Mouse (Mus musculus) ZHBTc4 (cell line): Measurements from ENCODE around the gene 9530003J23Rik.

Experiments used
- DNase-seq: peaks from one replicate; pipeline ENCODE4 v3.0.0-alpha.2; 2011; ENCODE audit warnings: low read depth, low spot score

9530003J23Rik gene

GRCm38 (mm10) chr10:117185399-117186089, 53.0 kb downstream of the 9530003J23Rik start:
- no peak for DNase-seq
